Mouse (Mus musculus) forebrain, embryonic 11.5 days (tissue): ENCODE measurements around the gene Itsn1. TPM values are rescaled to one million over a fixed set of nuclear protein-coding genes. Genes with fewer than 3 reads are reported as not detected.

Source experiments
- ATAC-seq: fragments of 200-750 bp; cut with Nextera tagmentation; replicated peaks from 2 replicates; pipeline ENCODE4 v1.8.0; 2017; ENCODE audit warnings: moderate TSS enrichment; ENCODE audit not compliant: low FRiP score
- DNase-seq: peaks from one replicate; pipeline ENCODE4 v3.0.0-alpha.2; 2017; ENCODE audit warnings: low spot score
- H3K27ac ChIP-seq: fragments of 300-500 bp; sonication (generic); 2 replicates; pipeline ENCODE4 v1.5.1; 2014; ENCODE audit warnings: low read depth, low read length
- H3K27me3 ChIP-seq: fragments of 300-500 bp; sonication (generic); 2 replicates; pipeline ENCODE4 v1.6.1; 2014; ENCODE audit warnings: mild to moderate bottlenecking, low read length, mixed read lengths; ENCODE audit not compliant: control insufficient read depth, insufficient read depth
- H3K36me3 ChIP-seq: fragments of 300-500 bp; sonication (generic); 2 replicates; pipeline ENCODE4 v1.6.1; 2014; ENCODE audit warnings: mild to moderate bottlenecking, low read length, moderate library complexity, mixed read lengths; ENCODE audit not compliant: control insufficient read depth, insufficient read depth
- H3K4me1 ChIP-seq: fragments of 300-500 bp; sonication (generic); replicated peaks from 2 replicates; pipeline ENCODE4 v1.6.1; 2014; ENCODE audit warnings: low read length, mixed read lengths; ENCODE audit not compliant: control insufficient read depth, insufficient read depth
- H3K4me2 ChIP-seq: fragments of 300-500 bp; sonication (generic); 2 replicates; pipeline ENCODE4 v1.6.1; 2014; ENCODE audit warnings: low read depth, mild to moderate bottlenecking, low read length, moderate library complexity, mixed read lengths; ENCODE audit not compliant: severe bottlenecking
- H3K4me3 ChIP-seq: fragments of 300-500 bp; sonication (generic); 2 replicates; pipeline ENCODE4 v1.5.1; 2014; ENCODE audit warnings: low read depth, low read length
- H3K9ac ChIP-seq: fragments of 300-500 bp; sonication (generic); 2 replicates; pipeline ENCODE4 v1.6.1; 2014; ENCODE audit warnings: low read length
- H3K9me3 ChIP-seq: fragments of 300-500 bp; sonication (generic); 2 replicates; pipeline ENCODE4 v1.6.1; 2016; ENCODE audit warnings: low read length, mixed read lengths; ENCODE audit not compliant: control insufficient read depth
- WGBS: fragments of 180-500 bp; shearing (Covaris S2); extraction: QIAGEN DNeasy Blood & Tissue Kit; methylation state at CpG from one replicate; pipeline ENCODE4 v1.1.7; 2014; 5-methylcytosine and 5-hydroxymethylcytosine counted together
- polyA plus RNA-seq: library from polyadenylated mRNA; unstranded; fragments of >200 nt; fragmentation: Nextera tagmentation; extraction: Ambion mirVana; gene quantifications from 2 replicates; pipeline ENCODE4 v1.2.1, GENCODE M21; 2014

Gene Itsn1
- polyA plus RNA-seq, 1 experiment from 2014 or later = 55.2 TPM

DNA sequence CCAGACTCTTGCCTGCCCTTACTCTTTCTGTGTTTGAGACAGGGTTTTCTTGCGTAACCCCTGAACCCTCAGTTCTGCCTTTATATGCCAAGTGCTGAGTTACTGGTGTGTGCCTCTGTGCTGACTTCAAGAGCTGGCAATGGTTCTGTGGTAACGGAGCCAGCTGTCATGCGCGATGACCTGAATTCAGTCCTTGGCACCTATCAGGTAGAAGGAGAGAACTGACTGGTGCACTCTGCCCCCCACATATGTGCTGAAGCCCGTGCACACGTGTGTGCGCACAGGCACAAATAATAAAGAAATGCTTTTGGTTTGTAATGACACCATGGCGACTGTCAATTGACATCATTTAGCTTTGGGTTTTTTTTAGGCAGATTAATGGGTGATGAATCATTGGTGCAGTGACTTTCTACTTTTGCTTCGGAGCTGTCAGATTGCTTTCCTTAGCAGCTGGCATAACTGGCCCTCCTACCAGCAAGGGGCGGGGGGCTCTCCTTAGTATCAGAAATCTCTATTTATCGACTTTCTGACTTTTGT is 38.2 kb downstream of the Itsn1 start:
- WGBS = 93% methylated on average over 11 of the region's 11 CpGs
- no peaks in the 10 kb centered on the region for H3K9me3 ChIP-seq
- H3K27me3 ChIP-seq = no peaks in the 10 kb centered on the region
- no peak overlapping the region for H3K4me2 ChIP-seq
- no peak overlapping the region for H3K4me3 ChIP-seq
- ATAC-seq (no peak), DNase-seq (peak; percentile 23)
- no peak overlapping the region for H3K27ac ChIP-seq
- H3K36me3 ChIP-seq = no peaks in the 10 kb centered on the region
- peaks cover 8% of the 10 kb centered on the region; the same call in 1 of the 2 replicates for H3K4me1 ChIP-seq
- no peak overlapping the region for H3K9ac ChIP-seq

GRCm38 (mm10) chr16:91768586-91768985 is 39.5 kb downstream of the Itsn1 start:
- Histone ChIP-seq H3K27ac (no peak overlapping the region), H3K9me3 (no peaks in the 10 kb centered on the region), H3K27me3 (no peaks in the 10 kb centered on the region), H3K4me2 (no peak overlapping the region), H3K4me3 (no peak overlapping the region), H3K36me3 (no peaks in the 10 kb centered on the region), H3K9ac (no peak overlapping the region), H3K4me1 (peaks cover 8% of the 10 kb centered on the region; the same call in 1 of the 2 replicates)
- ATAC-seq (no peak), DNase-seq (no peak)
- 96% methylated on average over 6 of the region's 6 CpGs for WGBS

DNA sequence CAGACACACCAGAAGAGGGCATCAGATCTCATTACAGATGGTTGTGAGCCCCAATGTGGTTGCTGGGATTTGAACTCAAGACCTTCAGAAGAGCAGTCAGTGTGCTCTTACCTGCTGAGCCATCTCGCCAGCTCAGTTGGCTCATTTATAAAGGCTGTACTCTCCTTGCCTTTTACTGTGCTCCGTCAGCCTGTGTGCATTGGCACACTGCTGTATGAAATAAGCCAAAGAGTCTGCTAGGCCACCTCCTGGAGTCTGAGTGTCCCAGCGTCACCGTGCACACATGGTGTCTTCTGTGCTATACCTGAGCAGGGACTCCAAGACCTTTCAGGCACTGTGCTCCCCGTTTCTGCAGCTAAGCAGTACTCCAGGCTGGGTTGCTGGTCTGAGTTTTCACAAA is 40.8 kb downstream of the Itsn1 start:
- no peaks in the 10 kb centered on the region for H3K36me3 ChIP-seq
- WGBS = 83% methylated on average over 5 of the region's 5 CpGs
- no peak overlapping the region for H3K4me2 ChIP-seq
- ATAC-seq = no peak
- H3K9ac ChIP-seq = no peak overlapping the region
- H3K4me3 ChIP-seq = no peak overlapping the region
- H3K27ac ChIP-seq = no peak overlapping the region
- peaks cover 8% of the 10 kb centered on the region; the same call in 1 of the 2 replicates for H3K4me1 ChIP-seq
- no peaks in the 10 kb centered on the region for H3K27me3 ChIP-seq
- no peaks in the 10 kb centered on the region for H3K9me3 ChIP-seq
- DNase-seq = peak; percentile 35

DNA sequence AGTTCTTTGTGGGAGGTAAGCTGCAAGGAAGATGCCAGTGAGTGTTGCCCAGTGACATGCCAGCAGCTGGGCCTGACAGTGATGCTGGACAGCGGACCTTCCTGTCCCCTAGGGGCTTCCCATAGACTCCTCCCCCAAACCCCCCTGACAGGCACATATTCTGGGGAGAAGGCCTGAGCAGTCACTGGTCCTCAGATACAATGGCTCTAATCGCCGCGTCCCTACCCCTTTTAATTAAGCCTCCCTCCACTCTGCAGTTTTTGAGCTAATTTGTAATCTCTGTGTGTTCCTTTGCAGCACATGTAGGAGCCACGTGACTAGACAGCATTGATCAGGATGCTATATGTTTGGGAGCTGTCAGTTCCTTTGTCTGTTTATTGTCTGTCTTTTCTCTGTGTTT is 41.6 kb downstream of the Itsn1 start:
- H3K4me2 ChIP-seq = no peak overlapping the region
- 4% methylated on average over 5 of the region's 5 CpGs for WGBS
- peak overlapping the region; percentile 25; the same call in 1 of the 2 replicates for H3K27ac ChIP-seq
- H3K27me3 ChIP-seq = no peaks in the 10 kb centered on the region
- no peak overlapping the region for H3K9ac ChIP-seq
- no peak overlapping the region for H3K4me3 ChIP-seq
- H3K9me3 ChIP-seq = no peaks in the 10 kb centered on the region
- peaks cover 8% of the 10 kb centered on the region; the same call in 1 of the 2 replicates for H3K4me1 ChIP-seq
- peak; percentile 88 for ATAC-seq
- peak; percentile 54 for DNase-seq
- no peaks in the 10 kb centered on the region for H3K36me3 ChIP-seq

GRCm38 (mm10) chr16:91771334-91771733 is 42.3 kb downstream of the Itsn1 start:
- Histone ChIP-seq H3K36me3 (no peaks in the 10 kb centered on the region), H3K9ac (no peak overlapping the region), H3K4me2 (no peak overlapping the region), H3K27me3 (no peaks in the 10 kb centered on the region), H3K4me1 (peaks cover 8% of the 10 kb centered on the region), H3K4me3 (no peak overlapping the region), H3K9me3 (no peaks in the 10 kb centered on the region), H3K27ac (no peak overlapping the region)
- no peak for ATAC-seq
- WGBS = 77% methylated on average over 6 of the region's 6 CpGs
- DNase-seq = peak; percentile 45

GRCm38 (mm10) chr16:91772586-91772985 is 43.5 kb downstream of the Itsn1 start:
- H3K4me3 ChIP-seq = no peak overlapping the region
- H3K9me3 ChIP-seq = no peaks in the 10 kb centered on the region
- DNase-seq (peak; percentile 21), ATAC-seq (no peak)
- WGBS = 93% methylated on average over 7 of the region's 7 CpGs
- H3K4me2 ChIP-seq = no peak overlapping the region
- H3K9ac ChIP-seq = no peak overlapping the region
- H3K27me3 ChIP-seq = no peaks in the 10 kb centered on the region
- no peaks in the 10 kb centered on the region for H3K36me3 ChIP-seq
- H3K4me1 ChIP-seq = peaks cover 8% of the 10 kb centered on the region
- H3K27ac ChIP-seq = no peak overlapping the region

DNA sequence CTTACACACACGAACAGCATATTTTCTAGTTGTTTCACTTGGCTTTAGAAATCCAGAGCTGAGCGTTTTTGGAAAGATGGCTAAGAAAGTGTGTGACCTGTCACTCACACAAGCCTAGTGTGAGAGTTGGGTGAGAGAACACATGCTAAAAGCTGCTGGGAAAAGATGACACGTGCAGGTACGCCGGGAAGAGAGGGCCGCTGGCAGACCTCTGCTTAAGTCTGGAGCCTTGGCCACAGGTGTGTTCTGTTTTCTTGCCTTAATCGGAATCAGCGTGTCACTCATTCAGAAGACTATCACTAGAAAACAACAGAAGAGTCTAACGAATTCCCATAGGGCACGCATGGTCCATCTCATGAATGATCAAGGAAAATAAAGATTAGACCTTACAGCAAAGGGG is 50.5 kb downstream of the Itsn1 start:
- no peak overlapping the region for H3K27ac ChIP-seq
- H3K4me2 ChIP-seq = no peak overlapping the region
- WGBS = 79% methylated on average over 10 of the region's 10 CpGs
- H3K4me1 ChIP-seq = peaks cover 3% of the 10 kb centered on the region; the same call in 1 of the 2 replicates
- H3K27me3 ChIP-seq = no peaks in the 10 kb centered on the region
- no peaks in the 10 kb centered on the region for H3K9me3 ChIP-seq
- no peak for DNase-seq
- H3K9ac ChIP-seq = no peak overlapping the region
- no peak overlapping the region for H3K4me3 ChIP-seq
- ATAC-seq = no peak
- no peaks in the 10 kb centered on the region for H3K36me3 ChIP-seq

- Histone ChIP-seq H3K36me3 (no peaks in the 10 kb centered on the region), H3K27me3 (no peaks in the 10 kb centered on the region), H3K4me1 (peaks cover 3% of the 10 kb centered on the region; the same call in 1 of the 2 replicates), H3K4me3 (no peak overlapping the region), H3K9ac (no peak overlapping the region), H3K27ac (no peak overlapping the region), H3K9me3 (no peaks in the 10 kb centered on the region), H3K4me2 (no peak overlapping the region)
- DNase-seq (no peak), ATAC-seq (no peak)
- WGBS = 94% methylated on average over 7 of the region's 7 CpGs
These were observed 51.1 kb downstream of the Itsn1 start for GRCm38 (mm10) chr16:91780151-91780550.

- Histone ChIP-seq H3K9me3 (no peaks in the 10 kb centered on the region), H3K27ac (no peak overlapping the region), H3K36me3 (no peaks in the 10 kb centered on the region), H3K27me3 (no peaks in the 10 kb centered on the region), H3K4me3 (no peak overlapping the region), H3K4me1 (peaks cover 3% of the 10 kb centered on the region; the same call in 1 of the 2 replicates), H3K4me2 (no peak overlapping the region), H3K9ac (no peak overlapping the region)
- DNase-seq (no peak), ATAC-seq (no peak)
- WGBS = 89% methylated on average over 3 of the region's 3 CpGs
These were observed 51.7 kb downstream of the Itsn1 start for GRCm38 (mm10) chr16:91780826-91781225.
